Mouse (Mus musculus) lung, postnatal 0 days (tissue): ENCODE measurements around the gene Dus3l.

Experiments
- CTCF ChIP-seq: IDR thresholded peaks from 2 replicates; pipeline ENCODE4 v1.5.1; 2016; ENCODE audit warnings: antibody characterized with exemption, mild to moderate bottlenecking
- EP300 ChIP-seq: IDR thresholded peaks from 2 replicates; pipeline ENCODE4 v1.6.1; 2016; ENCODE audit warnings: antibody characterized with exemption, mild to moderate bottlenecking, control low read depth

DNA sequence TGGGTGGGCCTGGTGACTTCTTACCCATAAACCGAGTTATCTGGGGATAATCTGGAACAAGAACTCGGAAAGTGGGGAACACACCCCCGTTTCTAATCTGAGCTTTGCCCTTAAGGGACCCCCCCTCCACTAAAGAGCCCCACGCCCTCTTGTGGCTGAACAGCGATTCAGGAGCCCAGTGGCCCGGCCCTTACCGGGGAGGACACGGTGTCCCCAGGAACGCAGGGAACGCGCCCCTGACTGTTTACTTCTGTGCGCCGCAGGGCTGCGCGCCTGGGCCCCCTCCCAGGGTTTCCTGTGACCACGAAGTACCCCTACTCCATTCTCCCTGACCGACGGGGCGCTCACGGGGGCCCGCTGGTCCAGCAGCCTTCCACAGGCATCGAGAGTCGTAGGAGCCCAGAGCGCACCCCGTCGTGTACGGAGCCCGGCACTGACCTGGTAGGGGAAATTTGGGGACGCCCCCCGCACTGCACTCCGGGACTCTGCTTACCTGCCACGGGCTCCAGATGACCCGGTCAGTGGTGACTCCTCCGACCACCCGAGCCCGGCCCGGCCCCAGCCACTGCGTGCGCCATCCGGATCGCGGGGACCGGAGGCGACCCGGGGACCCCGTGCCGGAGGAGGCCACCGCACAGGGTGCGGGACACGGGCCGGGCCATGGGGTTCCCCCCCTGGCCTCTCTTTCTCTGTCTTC is 7.7 kb upstream of the Dus3l start:
- TF ChIP-seq CTCF (peak; percentile 66), EP300 (no peak)
